Mouse (Mus musculus) kidney, embryonic 16.5 days (tissue): ENCODE data around the gene Rapgef3. TPM values are rescaled to one million over a fixed set of nuclear protein-coding genes. Genes with fewer than 3 reads are reported as not detected.
A peak's percentile ranks its signal among the peaks of the same experiment; 100 is the strongest.

Experiments
- ATAC-seq: fragments of 200-750 bp; cut with Nextera tagmentation; 2 replicates; pipeline ENCODE4 v1.8.0; 2017; ENCODE audit warnings: moderate TSS enrichment; ENCODE audit not compliant: low FRiP score, low TSS enrichment
- H3K27ac ChIP-seq: fragments of 300-500 bp; sonication (generic); 2 replicates; pipeline ENCODE4 v1.5.1; 2014; ENCODE audit warnings: low read length
- H3K27me3 ChIP-seq: fragments of 300-500 bp; sonication (generic); 2 replicates; pipeline ENCODE4 v1.6.1; 2014; ENCODE audit warnings: low read length, control low read depth, mixed read lengths; ENCODE audit not compliant: insufficient read depth
- H3K36me3 ChIP-seq: fragments of 300-500 bp; sonication (generic); 2 replicates; pipeline ENCODE4 v1.6.1; 2014; ENCODE audit warnings: low read length, control low read depth, mixed read lengths; ENCODE audit not compliant: insufficient read depth
- H3K4me1 ChIP-seq: fragments of 300-500 bp; sonication (generic); 2 replicates; pipeline ENCODE4 v1.6.1; 2014; ENCODE audit warnings: low read length, control low read depth, mixed read lengths; ENCODE audit not compliant: insufficient read depth
- H3K4me2 ChIP-seq: fragments of 300-500 bp; sonication (generic); replicated peaks from 2 replicates; pipeline ENCODE4 v1.6.1; 2014; ENCODE audit warnings: low read depth, low read length
- H3K4me3 ChIP-seq: fragments of 300-500 bp; sonication (generic); 2 replicates; pipeline ENCODE4 v1.5.1; 2014; ENCODE audit warnings: mild to moderate bottlenecking, low read length
- H3K9ac ChIP-seq: fragments of 300-500 bp; sonication (generic); replicated peaks from 2 replicates; pipeline ENCODE4 v1.6.1; 2014; ENCODE audit warnings: low read length
- H3K9me3 ChIP-seq: fragments of 300-500 bp; sonication (generic); 2 replicates; pipeline ENCODE4 v1.6.1; 2016; ENCODE audit warnings: low read length, control low read depth
- WGBS: fragments of 180-500 bp; shearing (Covaris S2); extraction: QIAGEN DNeasy Blood & Tissue Kit; methylation state at CpG from one replicate; pipeline ENCODE4 v1.1.7; 2014; 5-methylcytosine and 5-hydroxymethylcytosine counted together
- polyA plus RNA-seq: library from polyadenylated mRNA; unstranded; fragments of >200 nt; fragmentation: Nextera tagmentation; extraction: Ambion mirVana; gene quantifications from 2 replicates; pipeline ENCODE4 v1.2.1, GENCODE M21; 2015

Rapgef3 gene
- polyA plus RNA-seq, 1 experiment from 2014 or later = 36.3 TPM

GRCm38 (mm10) chr15:97745331-97745730 is 22.4 kb downstream of the Rapgef3 start:
- no peak overlapping the region for H3K27ac ChIP-seq

GRCm38 (mm10) chr15:97744930-97745329 is 22.8 kb downstream of the Rapgef3 start:
- H3K4me3 ChIP-seq = no peak overlapping the region
- no peaks in the 10 kb centered on the region; the same call in 1 of the 2 replicates for H3K4me1 ChIP-seq
- 64% methylated on average over 10 of the region's 10 CpGs for WGBS
- H3K27ac ChIP-seq = no peak overlapping the region
- H3K9ac ChIP-seq = no peak overlapping the region
- H3K27me3 ChIP-seq = no peaks in the 10 kb centered on the region
- H3K9me3 ChIP-seq = no peaks in the 10 kb centered on the region
- peaks cover 28% of the 10 kb centered on the region; the same call in 1 of the 2 replicates for H3K36me3 ChIP-seq
- no peak for ATAC-seq
- H3K4me2 ChIP-seq = no peak overlapping the region

More at GRCm38 (mm10) chr15:97745331-97745730, 22.4 kb downstream of the Rapgef3 start:
- peaks cover 3% of the 10 kb centered on the region for H3K4me1 ChIP-seq
- peaks cover 28% of the 10 kb centered on the region; the same call in 1 of the 2 replicates for H3K36me3 ChIP-seq
- no peak overlapping the region for H3K9ac ChIP-seq
- H3K27me3 ChIP-seq = no peaks in the 10 kb centered on the region
- H3K4me3 ChIP-seq = no peak overlapping the region
- no peak for ATAC-seq
- no peaks in the 10 kb centered on the region for H3K9me3 ChIP-seq
- no peak overlapping the region for H3K4me2 ChIP-seq
- 59% methylated on average over 10 of the region's 10 CpGs for WGBS

DNA sequence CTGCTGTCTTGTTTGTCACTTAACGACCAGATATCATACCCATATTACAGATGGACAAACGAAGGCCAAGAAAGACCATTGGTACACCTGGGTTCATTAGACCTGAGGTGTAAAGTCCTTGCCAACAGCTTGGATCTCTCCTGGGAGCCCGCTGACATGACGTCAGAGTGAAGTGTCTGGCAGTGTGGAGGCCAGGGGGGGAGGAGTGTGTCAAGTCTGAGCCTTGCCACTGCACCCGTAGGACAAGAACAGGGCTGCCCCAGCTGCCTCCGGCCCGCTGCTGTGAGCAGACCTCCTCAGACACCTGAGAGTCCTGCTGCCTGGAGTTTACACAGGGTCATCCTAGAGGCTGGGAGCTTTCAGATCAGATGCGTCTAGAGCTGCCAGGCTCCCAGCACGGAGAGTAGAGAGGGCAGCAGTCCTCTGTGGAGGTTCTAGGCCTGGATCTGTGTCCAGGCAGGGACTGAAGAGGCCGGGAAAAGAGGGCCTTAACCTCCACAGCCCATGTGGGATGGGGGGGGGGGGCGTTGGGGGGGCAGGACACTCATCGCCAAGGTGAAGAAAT is 23.7 kb downstream of the Rapgef3 start:
- H3K4me1 ChIP-seq = no peaks in the 10 kb centered on the region
- 63% methylated on average over 12 of the region's 12 CpGs for WGBS
- no peak overlapping the region for H3K4me2 ChIP-seq
- no peaks in the 10 kb centered on the region for H3K27me3 ChIP-seq
- no peak overlapping the region for H3K9ac ChIP-seq
- peaks cover 28% of the 10 kb centered on the region; the same call in 1 of the 2 replicates for H3K36me3 ChIP-seq
- no peak overlapping the region for H3K4me3 ChIP-seq
- no peak overlapping the region for H3K27ac ChIP-seq
- ATAC-seq = no peak; the same call in 1 of the 2 replicates
- H3K9me3 ChIP-seq = no peaks in the 10 kb centered on the region

- Histone ChIP-seq H3K4me3 (no peak overlapping the region), H3K27ac (no peak overlapping the region), H3K27me3 (no peaks in the 10 kb centered on the region), H3K36me3 (peaks cover 24% of the 10 kb centered on the region; the same call in 1 of the 2 replicates), H3K4me1 (no peaks in the 10 kb centered on the region), H3K9me3 (0 out of 2 replicates have a peak, but pooled peaks cover 2% of the 10 kb centered on the region), H3K4me2 (no peak overlapping the region), H3K9ac (no peak overlapping the region)
- WGBS = 82% methylated on average over 5 of the region's 5 CpGs
- 0 out of 2 replicates have a peak, but pooled peaks have one; percentile 20 for ATAC-seq
These were observed 24.6 kb downstream of the Rapgef3 start for GRCm38 (mm10) chr15:97743210-97743609.

- Histone ChIP-seq H3K4me1 (no peaks in the 10 kb centered on the region), H3K27me3 (no peaks in the 10 kb centered on the region), H3K4me3 (no peak overlapping the region), H3K9me3 (0 out of 2 replicates have a peak, but pooled peaks cover 2% of the 10 kb centered on the region), H3K4me2 (no peak overlapping the region), H3K9ac (no peak overlapping the region), H3K36me3 (peaks cover 21% of the 10 kb centered on the region; the same call in 1 of the 2 replicates), H3K27ac (no peak overlapping the region)
- ATAC-seq = no peak
- WGBS = 53% methylated on average over 4 of the region's 4 CpGs
These were observed 25.2 kb downstream of the Rapgef3 start for GRCm38 (mm10) chr15:97742600-97742999.

DNA sequence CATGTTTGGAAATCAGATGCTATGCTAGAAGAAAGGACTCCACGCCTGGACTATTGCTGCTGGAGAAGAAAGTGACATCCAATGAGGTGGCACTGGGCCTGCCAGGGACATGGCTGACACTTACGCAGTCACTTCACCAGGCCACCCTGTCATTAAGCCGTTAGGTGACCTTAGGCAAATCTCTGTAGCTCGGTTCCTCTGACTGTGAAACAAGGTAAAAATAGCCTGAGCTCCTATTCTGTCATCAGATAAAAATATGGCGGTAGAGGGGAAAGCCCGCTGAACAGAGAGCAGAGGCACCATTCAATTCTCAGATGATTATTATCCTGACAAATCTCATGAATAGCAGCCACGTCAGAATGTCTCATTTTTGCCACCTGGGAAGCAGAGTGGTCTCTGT is 25.7 kb downstream of the Rapgef3 start:
- H3K9me3 ChIP-seq = 0 out of 2 replicates have a peak, but pooled peaks cover 2% of the 10 kb centered on the region
- no peak for ATAC-seq
- H3K4me2 ChIP-seq = no peak overlapping the region
- no peaks in the 10 kb centered on the region for H3K4me1 ChIP-seq
- no peak overlapping the region for H3K27ac ChIP-seq
- no peak overlapping the region for H3K4me3 ChIP-seq
- 53% methylated on average over 7 of the region's 7 CpGs for WGBS
- peaks cover 20% of the 10 kb centered on the region; the same call in 1 of the 2 replicates for H3K36me3 ChIP-seq
- 0 out of 2 replicates have a peak overlapping the region, but pooled peaks have one; percentile 9 for H3K9ac ChIP-seq
- H3K27me3 ChIP-seq = no peaks in the 10 kb centered on the region

GRCm38 (mm10) chr15:97741662-97742061 is 26.1 kb downstream of the Rapgef3 start:
- H3K27me3 ChIP-seq = no peaks in the 10 kb centered on the region
- H3K9ac ChIP-seq = no peak overlapping the region
- H3K4me3 ChIP-seq = no peak overlapping the region
- no peaks in the 10 kb centered on the region for H3K4me1 ChIP-seq
- 75% methylated on average over 12 of the region's 12 CpGs for WGBS
- no peak overlapping the region for H3K4me2 ChIP-seq
- H3K36me3 ChIP-seq = peaks cover 16% of the 10 kb centered on the region; the same call in 1 of the 2 replicates
- ATAC-seq = no peak
- H3K27ac ChIP-seq = no peak overlapping the region
- H3K9me3 ChIP-seq = 0 out of 2 replicates have a peak, but pooled peaks cover 2% of the 10 kb centered on the region

DNA sequence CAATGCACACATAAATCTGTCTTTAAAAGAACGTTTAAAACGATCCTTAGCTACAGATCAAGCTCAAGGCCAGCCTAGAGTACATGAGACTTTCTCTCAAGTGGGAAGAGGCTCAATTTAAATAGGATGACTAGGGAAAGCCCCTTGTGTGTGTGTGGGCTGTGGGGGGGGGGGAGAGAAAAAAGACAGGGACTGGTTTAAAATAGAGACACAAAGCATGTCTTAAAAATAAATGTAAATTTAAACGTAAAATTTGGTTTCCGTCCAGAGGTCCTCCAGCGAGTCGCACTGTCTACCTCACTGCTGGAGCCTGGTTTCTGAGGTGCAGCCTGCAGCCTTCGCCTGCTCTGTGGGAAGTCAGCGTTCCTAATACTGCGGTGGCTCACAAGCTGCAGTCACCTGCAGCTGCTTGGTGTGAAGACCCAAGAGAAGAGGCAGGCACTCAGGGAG is 27.5 kb downstream of the Rapgef3 start:
- Histone ChIP-seq H3K9me3 (0 out of 2 replicates have a peak, but pooled peaks cover 2% of the 10 kb centered on the region), H3K4me3 (no peak overlapping the region), H3K36me3 (0 out of 2 replicates have a peak, but pooled peaks cover 10% of the 10 kb centered on the region), H3K4me2 (no peak overlapping the region), H3K27me3 (no peaks in the 10 kb centered on the region), H3K9ac (no peak overlapping the region), H3K4me1 (no peaks in the 10 kb centered on the region), H3K27ac (no peak overlapping the region)
- whole genome bisulfite sequencing = 81% methylated on average over 9 of the region's 9 CpGs
- ATAC-seq = no peak

DNA sequence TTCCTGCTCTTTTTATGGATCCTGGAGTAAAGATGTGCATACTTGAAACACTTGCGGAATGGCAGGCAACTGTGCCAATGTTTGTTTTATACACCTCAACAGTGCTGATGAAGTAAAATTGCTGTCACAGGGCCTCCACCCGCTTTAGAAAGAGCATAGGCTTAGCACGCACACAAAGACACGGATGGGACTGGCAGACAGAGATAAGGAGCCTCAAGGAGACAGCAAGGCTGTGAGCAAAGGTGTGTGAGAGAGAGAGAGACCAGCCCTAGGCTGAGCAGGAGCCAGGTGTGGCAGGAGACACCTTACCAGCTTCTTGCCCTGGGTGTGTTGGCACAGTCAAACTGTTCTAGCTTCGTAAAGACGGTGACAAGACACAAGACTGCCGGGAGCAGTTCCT is 28.8 kb downstream of the Rapgef3 start:
- Histone ChIP-seq H3K27me3 (no peaks in the 10 kb centered on the region), H3K9me3 (0 out of 2 replicates have a peak, but pooled peaks cover 2% of the 10 kb centered on the region), H3K9ac (no peak overlapping the region), H3K27ac (no peak overlapping the region), H3K4me3 (no peak overlapping the region), H3K4me2 (no peak overlapping the region), H3K36me3 (0 out of 2 replicates have a peak, but pooled peaks cover under 1% of the 10 kb centered on the region), H3K4me1 (no peaks in the 10 kb centered on the region)
- no peak for ATAC-seq
- WGBS = 91% methylated on average over 7 of the region's 7 CpGs

DNA sequence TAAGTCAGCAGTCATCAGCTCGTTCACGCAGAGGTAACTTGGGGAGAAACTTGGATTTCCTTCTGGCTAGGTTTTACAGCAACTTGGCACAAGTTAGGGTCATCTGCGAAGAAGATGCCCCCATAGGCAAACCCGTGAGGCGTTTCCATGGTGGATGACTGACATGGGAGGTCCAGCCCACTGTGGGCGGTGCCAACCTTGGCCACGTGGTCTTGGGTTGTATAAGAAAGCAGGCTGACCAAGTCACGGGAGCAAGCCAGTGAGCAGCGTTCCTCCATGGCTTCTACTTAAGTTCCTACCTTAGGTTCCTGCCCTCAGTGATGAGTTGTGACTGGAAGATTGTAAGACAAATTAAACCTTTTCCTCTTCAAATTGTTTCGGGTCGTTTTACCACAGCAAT is 35.8 kb downstream of the Rapgef3 start:
- no peaks in the 10 kb centered on the region for H3K27me3 ChIP-seq
- no peak overlapping the region for H3K4me3 ChIP-seq
- H3K9ac ChIP-seq = no peak overlapping the region
- 91% methylated on average over 11 of the region's 11 CpGs for WGBS
- H3K4me1 ChIP-seq = peaks cover 6% of the 10 kb centered on the region; the same call in 1 of the 2 replicates
- no peaks in the 10 kb centered on the region for H3K36me3 ChIP-seq
- no peaks in the 10 kb centered on the region for H3K9me3 ChIP-seq
- no peak overlapping the region for H3K27ac ChIP-seq
- H3K4me2 ChIP-seq = no peak overlapping the region
- no peak for ATAC-seq
